Mouse (Mus musculus) ES-E14 (cell line): ENCODE measurements around the gene Prickle1. TPM values are rescaled to one million over a fixed set of nuclear protein-coding genes. Genes with fewer than 3 reads are reported as not detected.
A peak's percentile ranks its signal among the peaks of the same experiment; 100 is the strongest.

Experiments used
- DNase-seq: peaks from one replicate; pipeline ENCODE4 v3.0.0-alpha.2; 2013; ENCODE audit warnings: low read depth, low spot score
- H3K27ac ChIP-seq: 2 replicates; pipeline ENCODE4 v1.5.1; 2012; ENCODE audit warnings: low read depth, mild to moderate bottlenecking, low read length, moderate library complexity, mixed read lengths; ENCODE audit not compliant: poor library complexity, insufficient read depth, severe bottlenecking
- H3K36me3 ChIP-seq: 2 replicates; pipeline ENCODE4 v1.6.1; 2012; ENCODE audit warnings: mild to moderate bottlenecking, low read length, moderate library complexity, mixed read lengths; ENCODE audit not compliant: control insufficient read depth, poor library complexity, insufficient read depth, severe bottlenecking
- H3K4me1 ChIP-seq, 2 experiments: fragments of 150-350 bp in 1 of 2; sonication (generic) in 1 of 2; 2 replicates each; pipeline ENCODE4 v1.6.1; 2012; ENCODE audit warnings: low read length in 2 of 2, mild to moderate bottlenecking in 1 of 2, mixed read lengths in 1 of 2; ENCODE audit not compliant: control insufficient read depth in 2 of 2, insufficient read depth in 2 of 2, poor library complexity in 1 of 2
- H3K4me3 ChIP-seq, 2 experiments: fragments of 150-350 bp in 1 of 2; sonication (generic) in 1 of 2; 2 replicates each; pipeline ENCODE4 v1.5.1; 2012; ENCODE audit warnings: low read length in 2 of 2, low read depth in 1 of 2, mild to moderate bottlenecking in 1 of 2, mixed read lengths in 1 of 2; ENCODE audit not compliant: insufficient read depth in 1 of 2, poor library complexity in 1 of 2, severe bottlenecking in 1 of 2
- H3K9ac ChIP-seq: 2 replicates; pipeline ENCODE4 v1.6.1; 2012; ENCODE audit warnings: low read depth, mild to moderate bottlenecking, low read length, mixed read lengths; ENCODE audit not compliant: poor library complexity, insufficient read depth, severe bottlenecking
- H3K9me3 ChIP-seq: fragments of 150-350 bp; sonication (generic); 2 replicates; pipeline ENCODE4 v1.6.1; 2012; ENCODE audit warnings: low read depth, mild to moderate bottlenecking, low read length; ENCODE audit not compliant: control insufficient read depth, insufficient read depth
- CHD2 ChIP-seq: IDR thresholded peaks from 2 replicates; pipeline ENCODE4 v1.6.1; 2014; ENCODE audit warnings: mild to moderate bottlenecking, low read depth, low read length, inconsistent platforms
- HCFC1 ChIP-seq: IDR thresholded peaks from 2 replicates; pipeline ENCODE4 v1.6.1; 2012; ENCODE audit warnings: low read length, inconsistent platforms, borderline replicate concordance; ENCODE audit not compliant: insufficient read depth
- MAFK ChIP-seq: IDR thresholded peaks from 2 replicates; pipeline ENCODE4 v1.6.1; 2014; ENCODE audit warnings: mild to moderate bottlenecking, low read depth, low read length, inconsistent platforms; ENCODE audit not compliant: insufficient read depth
- ZC3H11A ChIP-seq: IDR thresholded peaks from 2 replicates; pipeline ENCODE4 v1.6.1; 2012; ENCODE audit warnings: low read depth, mild to moderate bottlenecking, inconsistent platforms, low read length, borderline replicate concordance
- ZNF384 ChIP-seq: IDR thresholded peaks from 2 replicates; pipeline ENCODE4 v1.6.1; 2012; ENCODE audit warnings: low read depth, low read length, inconsistent platforms
- in situ Hi-C, 2 experiments: fragments of 600-800 bp; cut with MboI; formaldehyde crosslinking; loops; one replicate each; pipeline ENCODE4 v1.15.1; 2025; ENCODE audit warnings: low sequenced_read_pairs in 2 of 2, inconsistent platforms in 1 of 2; ENCODE audit not compliant: unreplicated experiment in 2 of 2
- total RNA-seq: library from RNA; depleted of rRNA; stranded (reverse); fragments of 300-350 nt; gene quantifications from 2 replicates; pipeline ENCODE4 v1.2.3, GENCODE M21; 2012; rRNA removed

Gene Prickle1
- total RNA-seq, 1 experiment, result 7.7 TPM

DNA sequence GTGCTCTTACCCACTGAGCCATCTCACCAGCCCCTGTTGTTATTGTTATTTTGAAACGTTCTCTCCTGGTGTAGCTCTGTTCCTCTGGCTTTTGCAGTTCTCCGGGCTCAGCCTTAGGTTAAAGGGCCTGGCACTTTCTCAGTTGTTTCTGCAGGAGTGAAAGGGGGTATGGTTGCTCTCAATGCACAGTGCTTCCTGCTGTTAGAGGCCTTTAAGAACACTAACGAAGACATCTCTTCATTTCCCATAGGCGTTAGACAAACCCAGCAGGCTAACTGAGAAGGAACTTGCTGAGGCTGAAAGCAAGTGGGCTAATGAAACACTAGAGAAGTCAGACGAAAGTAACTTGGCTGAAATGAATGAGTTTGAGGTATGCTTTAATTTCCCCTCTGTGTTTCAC, 136.3 kb downstream of the Prickle1 start:
- no peak for DNase-seq
- no peak overlapping the region for H3K4me3 ChIP-seq
- in situ Hi-C loops, result no loop called here
- no peak overlapping the region for H3K9ac ChIP-seq
- peaks cover 2 to 5% of the 10 kb centered on the region in 2 experiments; a peak in 3 of 4 replicates for H3K4me1 ChIP-seq
- no peak for TF ChIP-seq CHD2
- no peak for TF ChIP-seq ZNF384
- TF ChIP-seq ZC3H11A, result no peak
- TF ChIP-seq HCFC1, result no peak
- TF ChIP-seq MAFK, result no peak
- no peaks in the 10 kb centered on the region; the same call in none of the 2 replicates for H3K36me3 ChIP-seq
- no peaks in the 10 kb centered on the region for H3K9me3 ChIP-seq
- H3K27ac ChIP-seq, result peak overlapping the region; percentile 70; the same call in 1 of the 2 replicates

DNA sequence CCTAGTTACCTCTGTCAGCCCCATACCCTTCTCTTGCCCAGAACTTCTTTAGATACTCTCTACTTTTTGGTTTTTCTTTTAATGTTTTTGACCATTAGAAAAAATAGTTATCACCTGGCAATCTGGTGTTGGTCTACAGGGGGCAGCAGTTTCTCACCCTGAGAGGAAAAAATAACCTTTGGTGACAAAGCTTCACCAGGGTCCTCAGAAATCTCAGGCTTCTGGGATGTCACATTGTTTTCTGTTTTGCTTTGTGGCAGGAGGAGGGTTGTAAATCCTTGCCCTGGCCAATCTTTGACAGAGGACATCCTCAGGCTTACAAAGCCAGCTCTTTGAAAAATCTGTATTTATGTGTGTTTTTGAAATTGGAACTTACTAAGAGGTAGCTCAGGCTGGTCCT, 139.7 kb downstream of the Prickle1 start:
- TF ChIP-seq MAFK, result no peak
- no peak for TF ChIP-seq HCFC1
- TF ChIP-seq ZNF384, result no peak
- no peak for TF ChIP-seq ZC3H11A
- TF ChIP-seq CHD2, result no peak
- Histone ChIP-seq H3K9me3 (no peaks in the 10 kb centered on the region), H3K4me1 (peaks cover 2 to 5% of the 10 kb centered on the region in 2 experiments; a peak in 3 of 4 replicates), H3K4me3 (no peak overlapping the region), H3K27ac (no peak overlapping the region), H3K36me3 (no peaks in the 10 kb centered on the region; the same call in 1 of the 2 replicates), H3K9ac (no peak overlapping the region)
- in situ Hi-C loops, result no loop called here
- no peak for DNase-seq

DNA sequence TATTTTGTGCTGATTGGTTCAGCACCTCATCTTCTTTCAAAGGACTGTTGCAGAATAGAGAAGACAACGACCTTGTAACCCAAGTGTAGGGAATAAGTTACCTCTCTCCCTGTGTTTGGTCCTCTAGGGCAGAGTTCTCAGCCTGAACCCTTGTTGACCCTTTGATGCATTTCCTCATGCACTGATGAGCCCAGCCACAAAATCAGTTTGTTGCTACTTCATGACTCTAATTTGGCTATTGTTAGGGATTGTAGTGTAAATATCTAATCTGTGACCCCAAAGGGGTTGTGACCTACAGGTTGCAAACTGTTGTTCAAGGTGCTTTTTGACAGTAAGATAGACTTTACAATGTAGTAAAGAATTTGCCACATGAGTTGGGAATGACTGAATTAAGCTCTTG, 142.4 kb downstream of the Prickle1 start:
- in situ Hi-C loops, result no loop called here
- no peak overlapping the region for H3K27ac ChIP-seq
- no peaks in the 10 kb centered on the region; the same call in none of the 2 replicates for H3K36me3 ChIP-seq
- no peak for DNase-seq
- no peak overlapping the region for H3K9ac ChIP-seq
- no peak for TF ChIP-seq CHD2
- no peak for TF ChIP-seq MAFK
- TF ChIP-seq ZC3H11A, result no peak
- no peak for TF ChIP-seq HCFC1
- no peak for TF ChIP-seq ZNF384
- H3K9me3 ChIP-seq, result no peaks in the 10 kb centered on the region
- H3K4me3 ChIP-seq, result no peak overlapping the region
- H3K4me1 ChIP-seq, result no peaks in the 10 kb centered on the region

Other genes starting within 250 kb of the Prickle1 start
- 23.1 and 34.8 TPM in 2 replicates for gene Zcrb1, start 197.6 kb downstream of the Prickle1 start, total RNA-seq
- 23.4 and 34.9 TPM in 2 replicates for gene Pphln1, start 197.5 kb downstream of the Prickle1 start, total RNA-seq